Mouse (Mus musculus): Measurements from ENCODE around the gene Nin. TPM values are rescaled to one million over a fixed set of nuclear protein-coding genes. Genes with fewer than 3 reads are reported as not detected.
A peak's percentile ranks its signal among the peaks of the same experiment; 100 is the strongest.

Gene Nin
- total and polyA plus RNA-seq, 3 experiments = 4.5 to 17.3 (median 13.7) TPM

- Histone ChIP-seq H3K4me1 (ENCODE audit: control insufficient read depth, insufficient read depth, low read length) (peaks cover 5% of the 10 kb centered on the region), H3K27me3 (ENCODE audit: control insufficient read depth, insufficient read depth, low read length) (no peaks in the 10 kb centered on the region), H3K9ac (ENCODE audit: low read depth, low read length) (no peak overlapping the region), H3K36me3 (ENCODE audit: control insufficient read depth, insufficient read depth, low read length) (peaks cover 2% of the 10 kb centered on the region; the same call in 1 of the 2 replicates), H3K79me2 (replicated peaks; ENCODE audit: control insufficient read depth, insufficient read depth, low read length) (peaks cover 3% of the 10 kb centered on the region), H3K27ac (no peak overlapping the region), H3K4me3 (no peak overlapping the region)
- intact Hi-C loops (cut with DNase I) = no loop called here
- no peak for DNase-seq
- no peak for TF ChIP-seq CTCF (IDR thresholded peaks at IDR 0.05)
- TF ChIP-seq POLR2A (IDR thresholded peaks at IDR 0.05; ENCODE audit: insufficient read depth, low read depth, low read length) = no peak
- TF ChIP-seq EP300 (IDR thresholded peaks at IDR 0.05; ENCODE audit: insufficient read depth, low read depth, low read length) = no peak
- 95% methylated on average over 4 of the region's 4 CpGs for WGBS
These were observed 25.2 kb downstream of the Nin start for GRCm38 (mm10) chr12:70088297-70088696.

DNA sequence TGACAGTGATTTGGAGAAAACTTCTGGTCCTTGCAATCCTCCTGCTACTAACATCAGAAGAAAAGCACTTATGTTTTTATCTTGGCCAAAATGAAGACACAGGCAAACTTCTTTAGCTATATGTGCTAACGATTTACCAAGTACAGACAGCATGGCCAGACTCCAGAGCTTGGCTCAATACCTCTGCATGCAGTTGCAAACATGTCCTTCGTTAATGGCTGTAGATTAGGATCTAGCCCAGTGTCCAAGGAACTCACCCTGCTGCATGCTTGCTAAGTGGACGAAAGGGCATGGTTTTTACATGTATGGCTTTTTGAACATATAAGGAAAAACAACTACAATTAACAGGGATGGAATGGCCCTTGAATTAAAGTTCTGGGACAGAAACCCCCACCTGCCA, 28.2 kb downstream of the Nin start:
- peak overlapping the region; percentile 15; the same call in 1 of the 2 replicates for H3K27ac ChIP-seq

GRCm38 (mm10) chr12:70084198-70084597, 29.3 kb downstream of the Nin start:
- WGBS = 83% methylated on average over 5 of the region's 5 CpGs
- DNase-seq = no peak
- H3K4me1 ChIP-seq (ENCODE audit: control insufficient read depth, insufficient read depth, low read length) = peaks cover 5% of the 10 kb centered on the region

More for the DNA sequence above, 28.2 kb downstream of the Nin start:
- peaks cover 2% of the 10 kb centered on the region; the same call in 1 of the 2 replicates for H3K36me3 ChIP-seq (ENCODE audit: control insufficient read depth, insufficient read depth, low read length)
- H3K27me3 ChIP-seq (ENCODE audit: control insufficient read depth, insufficient read depth, low read length) = no peaks in the 10 kb centered on the region
- no peak overlapping the region for H3K4me3 ChIP-seq
- H3K9ac ChIP-seq (ENCODE audit: low read depth, low read length) = no peak overlapping the region
- no peak for DNase-seq
- H3K79me2 ChIP-seq (replicated peaks; ENCODE audit: control insufficient read depth, insufficient read depth, low read length) = peaks cover 3% of the 10 kb centered on the region
- no peak for TF ChIP-seq POLR2A (IDR thresholded peaks at IDR 0.05; ENCODE audit: insufficient read depth, low read depth, low read length)
- no peak for TF ChIP-seq EP300 (IDR thresholded peaks at IDR 0.05; ENCODE audit: insufficient read depth, low read depth, low read length)
- TF ChIP-seq CTCF (IDR thresholded peaks at IDR 0.05) = no peak
- intact Hi-C loops (cut with DNase I) = no loop called here
- WGBS = 33% methylated on average over 3 of the region's 3 CpGs
- H3K4me1 ChIP-seq (ENCODE audit: control insufficient read depth, insufficient read depth, low read length) = peaks cover 5% of the 10 kb centered on the region

GRCm38 (mm10) chr12:70083737-70084136, 29.8 kb downstream of the Nin start:
- TF ChIP-seq CTCF (IDR thresholded peaks at IDR 0.05) (peak; percentile 36), EP300 (IDR thresholded peaks at IDR 0.05; ENCODE audit: insufficient read depth, low read depth, low read length) (no peak)
- H3K4me3 ChIP-seq = no peak overlapping the region
- no peaks in the 10 kb centered on the region for H3K27me3 ChIP-seq (ENCODE audit: control insufficient read depth, insufficient read depth, low read length)
- WGBS = 94% methylated on average over 4 of the region's 4 CpGs
- DNase-seq = no peak
- H3K79me2 ChIP-seq (replicated peaks; ENCODE audit: control insufficient read depth, insufficient read depth, low read length) = peaks cover 3% of the 10 kb centered on the region
- H3K9ac ChIP-seq (ENCODE audit: low read depth, low read length) = no peak overlapping the region
- H3K36me3 ChIP-seq (ENCODE audit: control insufficient read depth, insufficient read depth, low read length) = peaks cover 2% of the 10 kb centered on the region; the same call in 1 of the 2 replicates
- intact Hi-C loops (cut with DNase I) = no loop called here
- no peak overlapping the region for H3K27ac ChIP-seq
- peaks cover 5% of the 10 kb centered on the region for H3K4me1 ChIP-seq (ENCODE audit: control insufficient read depth, insufficient read depth, low read length)

More at GRCm38 (mm10) chr12:70084198-70084597, 29.3 kb downstream of the Nin start:
- Histone ChIP-seq H3K79me2 (replicated peaks; ENCODE audit: control insufficient read depth, insufficient read depth, low read length) (peaks cover 3% of the 10 kb centered on the region), H3K27me3 (ENCODE audit: control insufficient read depth, insufficient read depth, low read length) (no peaks in the 10 kb centered on the region), H3K9ac (ENCODE audit: low read depth, low read length) (no peak overlapping the region), H3K27ac (no peak overlapping the region), H3K4me3 (no peak overlapping the region), H3K36me3 (ENCODE audit: control insufficient read depth, insufficient read depth, low read length) (peaks cover 2% of the 10 kb centered on the region; the same call in 1 of the 2 replicates)
- intact Hi-C loops (cut with DNase I) = no loop called here
- no peak for TF ChIP-seq EP300 (IDR thresholded peaks at IDR 0.05; ENCODE audit: insufficient read depth, low read depth, low read length)
- TF ChIP-seq CTCF (IDR thresholded peaks at IDR 0.05) = no peak
- no peak for TF ChIP-seq POLR2A (IDR thresholded peaks at IDR 0.05; ENCODE audit: insufficient read depth, low read depth, low read length)

- peaks cover 2% of the 10 kb centered on the region; the same call in 1 of the 2 replicates for H3K36me3 ChIP-seq (ENCODE audit: control insufficient read depth, insufficient read depth, low read length)
- H3K27me3 ChIP-seq (ENCODE audit: control insufficient read depth, insufficient read depth, low read length) = no peaks in the 10 kb centered on the region
- intact Hi-C loops (cut with DNase I) = no loop called here
- H3K79me2 ChIP-seq (replicated peaks; ENCODE audit: control insufficient read depth, insufficient read depth, low read length) = peaks cover 3% of the 10 kb centered on the region
- no peak overlapping the region for H3K4me3 ChIP-seq
- H3K9ac ChIP-seq (ENCODE audit: low read depth, low read length) = no peak overlapping the region
- DNase-seq = no peak
- WGBS = 95% methylated on average over 3 of the region's 3 CpGs
- H3K27ac ChIP-seq = no peak overlapping the region
- H3K4me1 ChIP-seq (ENCODE audit: control insufficient read depth, insufficient read depth, low read length) = peaks cover 5% of the 10 kb centered on the region
- TF ChIP-seq POLR2A (IDR thresholded peaks at IDR 0.05; ENCODE audit: insufficient read depth, low read depth, low read length) (no peak), EP300 (IDR thresholded peaks at IDR 0.05; ENCODE audit: insufficient read depth, low read depth, low read length) (no peak), CTCF (IDR thresholded peaks at IDR 0.05) (no peak)
These were observed 30.5 kb downstream of the Nin start for GRCm38 (mm10) chr12:70082935-70083532.

DNA sequence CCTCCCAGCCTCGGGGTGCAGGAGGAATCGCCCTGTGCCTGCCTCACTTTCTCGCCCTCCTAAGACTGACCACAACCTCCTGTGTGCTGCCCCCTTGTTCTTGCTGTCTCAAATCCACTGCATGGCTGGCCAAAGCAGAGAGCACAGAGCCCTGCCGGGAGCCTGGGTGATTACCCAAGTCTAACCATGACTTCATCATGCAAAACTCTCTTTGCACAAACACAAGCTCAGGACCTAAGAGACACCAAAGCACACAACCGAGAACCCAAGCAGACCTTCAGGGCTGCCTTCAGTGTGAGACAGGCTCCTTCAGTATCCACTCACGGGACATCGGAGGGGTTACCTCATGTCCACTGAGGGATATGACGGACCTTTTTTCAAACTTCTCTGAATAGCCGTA, 31.0 kb downstream of the Nin start:
- no peak for TF ChIP-seq EP300 (IDR thresholded peaks at IDR 0.05; ENCODE audit: insufficient read depth, low read depth, low read length)
- TF ChIP-seq POLR2A (IDR thresholded peaks at IDR 0.05; ENCODE audit: insufficient read depth, low read depth, low read length) = no peak
- no peak for TF ChIP-seq CTCF (IDR thresholded peaks at IDR 0.05)
- no peak for DNase-seq
- intact Hi-C loops (cut with DNase I) = no loop called here
- H3K27me3 ChIP-seq (ENCODE audit: control insufficient read depth, insufficient read depth, low read length) = no peaks in the 10 kb centered on the region
- WGBS = 91% methylated on average over 9 of the region's 9 CpGs
- H3K79me2 ChIP-seq (replicated peaks; ENCODE audit: control insufficient read depth, insufficient read depth, low read length) = peaks cover 3% of the 10 kb centered on the region
- H3K27ac ChIP-seq = no peak overlapping the region
- no peak overlapping the region for H3K4me3 ChIP-seq
- no peak overlapping the region for H3K9ac ChIP-seq (ENCODE audit: low read depth, low read length)
- peaks cover 5% of the 10 kb centered on the region for H3K4me1 ChIP-seq (ENCODE audit: control insufficient read depth, insufficient read depth, low read length)
- peaks cover 2% of the 10 kb centered on the region; the same call in 1 of the 2 replicates for H3K36me3 ChIP-seq (ENCODE audit: control insufficient read depth, insufficient read depth, low read length)

Measured in heart, adult 2 months (tissue).